ENCODE assay signal across 28 mouse cellular contexts in the genomic region with DNA sequence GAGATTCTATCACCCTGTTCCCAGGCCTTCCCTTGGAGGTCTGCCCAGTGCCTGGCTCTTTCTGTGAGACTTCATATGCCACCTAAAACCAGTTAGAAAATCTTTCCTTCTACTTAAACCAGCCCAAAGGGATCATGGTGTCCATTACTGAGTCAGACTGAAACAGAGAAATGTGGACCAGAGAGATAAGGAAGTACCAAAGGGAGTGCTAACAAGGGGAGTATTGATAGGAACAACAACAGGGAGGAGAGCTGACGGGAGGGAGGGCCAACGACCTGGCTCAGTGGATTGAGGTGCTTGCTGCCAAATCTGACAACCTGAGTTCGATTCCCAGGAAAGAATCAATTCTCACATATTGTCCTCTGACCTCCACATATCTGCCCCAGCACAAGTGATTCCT. TPM values are rescaled to one million over a fixed set of nuclear protein-coding genes. Genes with fewer than 3 reads are reported as not detected.
A peak's percentile ranks its signal among the peaks of the same experiment; 100 is the strongest.
DNase-seq lines count a peak whose midpoint lies in the region; ATAC-seq lines count a peak whose summit lies in the region.
"Had no signal": no experiment of that assay in that cellular context is flagged by ENCODE, and none has a peak within 500 bp of the region (broad histone marks: within the 10 kb centered on the region; RNA-seq: fewer than 3 reads in every experiment).

No protein-coding gene starts in this region.

- H3K4me2 ChIP-seq in heart, embryonic 12.5 days: no peak overlapping the region
- H3K4me2 ChIP-seq in midbrain, embryonic 15.5 days: no peak overlapping the region
- no peak overlapping the region for H3K4me2 ChIP-seq in liver, embryonic 12.5 days
- H3K4me2 ChIP-seq: hindbrain, embryonic 15.5 days; intestine, embryonic 15.5 days; limb, embryonic 15.5 days; lung, embryonic 15.5 days; neural tube, embryonic 15.5 days; stomach, embryonic 15.5 days had no signal

- no peak overlapping the region for H3K4me3 ChIP-seq in heart, embryonic 12.5 days
- H3K4me3 ChIP-seq in midbrain, embryonic 10.5 days: no peak overlapping the region
- no peak overlapping the region for H3K4me3 ChIP-seq in midbrain, embryonic 15.5 days
- no peak overlapping the region for H3K4me3 ChIP-seq in liver, embryonic 12.5 days
- H3K4me3 ChIP-seq: hindbrain, embryonic 15.5 days; intestine, embryonic 15.5 days; layer of hippocampus, adult 2 months; limb, embryonic 15.5 days; lung, embryonic 15.5 days; neural tube, embryonic 15.5 days; stomach, embryonic 15.5 days had no signal

- no peaks in the 10 kb centered on the region for H3K36me3 ChIP-seq in heart, embryonic 12.5 days
- no peaks in the 10 kb centered on the region for H3K36me3 ChIP-seq in midbrain, embryonic 10.5 days
- H3K36me3 ChIP-seq in midbrain, embryonic 15.5 days (replicated peaks): no peaks in the 10 kb centered on the region
- no peaks in the 10 kb centered on the region for H3K36me3 ChIP-seq in liver, embryonic 12.5 days
- H3K36me3 ChIP-seq: hindbrain, embryonic 15.5 days; intestine, embryonic 15.5 days; limb, embryonic 15.5 days; lung, embryonic 15.5 days; neural tube, embryonic 15.5 days; stomach, embryonic 15.5 days had no signal

- no peak overlapping the region for H3K9ac ChIP-seq in heart, embryonic 12.5 days
- H3K9ac ChIP-seq in midbrain, embryonic 15.5 days: no peak overlapping the region
- H3K9ac ChIP-seq in liver, embryonic 12.5 days: no peak overlapping the region
- H3K9ac ChIP-seq: forebrain, postnatal 0 days; hindbrain, embryonic 15.5 days; intestine, embryonic 15.5 days; limb, embryonic 15.5 days; lung, embryonic 15.5 days; neural tube, embryonic 15.5 days; stomach, embryonic 15.5 days had no signal

- H3K4me1 ChIP-seq in heart, embryonic 12.5 days (replicated peaks): peaks cover 5% of the 10 kb centered on the region; the same call in 1 of the 2 replicates
- peaks cover 14% of the 10 kb centered on the region for H3K4me1 ChIP-seq in midbrain, embryonic 10.5 days
- H3K4me1 ChIP-seq in midbrain, embryonic 15.5 days: peaks cover 1% of the 10 kb centered on the region
- H3K4me1 ChIP-seq in liver, embryonic 12.5 days: peaks cover 9% of the 10 kb centered on the region
- H3K4me1 ChIP-seq: stomach, embryonic 15.5 days had no signal

- H3K27me3 ChIP-seq in heart, embryonic 12.5 days (replicated peaks): no peaks in the 10 kb centered on the region
- peaks cover 15% of the 10 kb centered on the region for H3K27me3 ChIP-seq in midbrain, embryonic 10.5 days (ENCODE audit: low read depth, poor library complexity, severe bottlenecking)
- peaks cover 4% of the 10 kb centered on the region; the same call in 1 of the 2 replicates for H3K27me3 ChIP-seq in midbrain, embryonic 15.5 days (replicated peaks)
- H3K27me3 ChIP-seq in liver, embryonic 12.5 days (replicated peaks): peaks cover 11% of the 10 kb centered on the region
- H3K27me3 ChIP-seq: intestine, embryonic 15.5 days; limb, embryonic 15.5 days; lung, embryonic 15.5 days; neural tube, embryonic 15.5 days; stomach, embryonic 15.5 days had no signal

- no peak overlapping the region for H3K27ac ChIP-seq in heart, embryonic 12.5 days (ENCODE audit: poor library complexity, severe bottlenecking)
- H3K27ac ChIP-seq in midbrain, embryonic 10.5 days (replicated peaks): peak overlapping the region; percentile 52; the same call in 1 of the 2 replicates
- no peak overlapping the region for H3K27ac ChIP-seq in midbrain, embryonic 15.5 days
- no peak overlapping the region for H3K27ac ChIP-seq in liver, embryonic 12.5 days
- H3K27ac ChIP-seq: hindbrain, embryonic 15.5 days; intestine, embryonic 15.5 days; layer of hippocampus, adult 2 months; limb, embryonic 15.5 days; lung, embryonic 15.5 days; neural tube, embryonic 15.5 days; stomach, embryonic 15.5 days had no signal

- WGBS in heart, embryonic 12.5 days: 31% methylated on average over 3 of the region's 3 CpGs
- WGBS in midbrain, embryonic 10.5 days: 74% methylated on average over 3 of the region's 3 CpGs
- 70% methylated on average over 3 of the region's 3 CpGs for WGBS in midbrain, embryonic 15.5 days
- WGBS in liver, embryonic 12.5 days (ENCODE audit: insufficient replicate concordance): 22% methylated on average over 3 of the region's 3 CpGs

- no peak for ATAC-seq in heart, embryonic 12.5 days (ENCODE audit: insufficient number of reproducible peaks, low FRiP score)
- ATAC-seq in midbrain, embryonic 15.5 days (replicated peaks): no peak
- ATAC-seq in liver, embryonic 12.5 days: peak; percentile 79; the same call in 1 of the 2 replicates
- ATAC-seq in megakaryocyte-erythroid progenitor cell, adult 5-6 weeks (replicated peaks; ENCODE audit: low FRiP score, low TSS enrichment, poor library complexity, severe bottlenecking): peak; percentile 84
- ATAC-seq: forebrain, postnatal 0 days; intestine, embryonic 15.5 days had no signal

- no peaks in the 10 kb centered on the region for H3K9me3 ChIP-seq in heart, embryonic 12.5 days (replicated peaks)
- no peaks in the 10 kb centered on the region for H3K9me3 ChIP-seq in midbrain, embryonic 10.5 days (replicated peaks)
- no peaks in the 10 kb centered on the region for H3K9me3 ChIP-seq in midbrain, embryonic 15.5 days
- H3K9me3 ChIP-seq in liver, embryonic 12.5 days (replicated peaks): no peaks in the 10 kb centered on the region
- H3K9me3 ChIP-seq: hindbrain, embryonic 15.5 days; intestine, embryonic 15.5 days; limb, embryonic 15.5 days; lung, embryonic 15.5 days; neural tube, embryonic 15.5 days; stomach, embryonic 15.5 days had no signal

- peak; percentile 79 for DNase-seq in heart, adult 11 months
- no peak for DNase-seq in midbrain, embryonic 10.5 days (ENCODE audit: low spot score)
- no peak for DNase-seq in kidney, postnatal 4 days
- no peak for DNase-seq in kidney, adult 9 months
- DNase-seq: adrenal gland, adult 2 months; cerebellum, adult 18-20 months; forebrain, postnatal 0 days; gastrocnemius, postnatal 14 days; heart, postnatal 36 days; kidney, adult 8-10 months; kidney, postnatal 14 days; left cerebral cortex, postnatal 4 days; lung, postnatal 36 days; right cerebral cortex, adult 18-20 months; right cerebral cortex, postnatal 4 days; thymus, adult 2 months; thymus, postnatal 4 days had no signal

RNA-seq across cellular contexts. Expression of a gene that starts 5.8 kb away (rescaled TPM):
- polyA plus RNA-seq in heart, embryonic 12.5 days (2016; fragmentation: Nextera tagmentation; extraction: Ambion mirVana): 3.1 and 3.8 TPM in 2 replicates
- 28.0 and 35.6 TPM in 2 replicates for polyA plus RNA-seq in midbrain, embryonic 10.5 days (2016; fragmentation: Nextera tagmentation; extraction: Ambion mirVana)
- polyA plus RNA-seq in midbrain, embryonic 15.5 days (2015; fragmentation: Nextera tagmentation; extraction: Ambion mirVana): 11.5 TPM in 2 replicates
- polyA plus RNA-seq in liver, embryonic 12.5 days (2016; fragmentation: Nextera tagmentation; extraction: Ambion mirVana): 0.45 and 0.59 TPM in 2 replicates
- not detected in 2 replicates for total RNA-seq in megakaryocyte-erythroid progenitor cell, adult 5-6 weeks (2014; fragmentation: Nextera tagmentation)
- total RNA-seq in megakaryocyte-erythroid progenitor cell, adult 5-6 weeks (2017): not detected in 2 replicates

Comparison
In these comparisons a context has a peak if more than half of its experiments do, and no peak if none do; other contexts are left out.
1. ATAC-seq: peak in liver, embryonic 12.5 days (single experiment) and megakaryocyte-erythroid progenitor cell, adult 5-6 weeks (single experiment); none in heart, embryonic 12.5 days (single experiment) and midbrain, embryonic 15.5 days (single experiment).